Mouse (Mus musculus) G1E (cell line): ENCODE measurements at regions not wholly inside any gene's neighbourhood (a gene's known extent, or its start where the extent isn't known, plus 50 kb on each side); places are given as distances from the start of the nearest gene placed in this dataset.

ENCODE experiments used
- CTCF ChIP-seq: IDR thresholded peaks from 2 replicates; pipeline ENCODE4 v1.5.1; 2012; ENCODE audit warnings: low read depth, low read length, inconsistent platforms, mixed read lengths
- GATA1 ChIP-seq: IDR thresholded peaks from 2 replicates; pipeline ENCODE4 v1.6.1; 2012; ENCODE audit warnings: borderline replicate concordance, low read length, inconsistent platforms, mixed read lengths
- GATA2 ChIP-seq: IDR thresholded peaks from 2 replicates; pipeline ENCODE4 v1.6.1; 2012; ENCODE audit warnings: low read depth, low read length, inconsistent platforms, borderline replicate concordance

DNA sequence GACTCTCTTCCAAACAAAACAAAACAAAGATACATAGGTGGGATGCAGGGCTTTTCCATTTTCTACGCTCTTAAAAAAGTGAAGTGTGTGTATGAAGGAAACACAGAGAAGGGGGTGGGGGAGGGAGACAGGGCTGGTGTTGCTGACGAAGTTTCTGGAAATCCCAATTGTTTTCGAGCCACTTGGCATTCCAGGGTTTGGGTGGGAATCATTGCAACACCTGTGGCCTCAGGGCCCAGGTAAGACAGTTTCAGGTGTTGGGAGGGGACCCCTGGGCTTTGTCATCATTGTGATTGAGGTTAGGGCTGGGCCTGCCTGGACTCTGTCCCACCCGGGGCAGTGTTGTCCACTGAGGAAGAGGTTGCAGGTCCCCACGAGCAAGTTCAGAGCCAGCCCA is 108.8 kb upstream of the Ccnd1 start:
- TF ChIP-seq CTCF (no peak), GATA1 (no peak), GATA2 (no peak)
